Comparison of ENCODE assay signal across 10 mouse cellular contexts in the genomic region with DNA sequence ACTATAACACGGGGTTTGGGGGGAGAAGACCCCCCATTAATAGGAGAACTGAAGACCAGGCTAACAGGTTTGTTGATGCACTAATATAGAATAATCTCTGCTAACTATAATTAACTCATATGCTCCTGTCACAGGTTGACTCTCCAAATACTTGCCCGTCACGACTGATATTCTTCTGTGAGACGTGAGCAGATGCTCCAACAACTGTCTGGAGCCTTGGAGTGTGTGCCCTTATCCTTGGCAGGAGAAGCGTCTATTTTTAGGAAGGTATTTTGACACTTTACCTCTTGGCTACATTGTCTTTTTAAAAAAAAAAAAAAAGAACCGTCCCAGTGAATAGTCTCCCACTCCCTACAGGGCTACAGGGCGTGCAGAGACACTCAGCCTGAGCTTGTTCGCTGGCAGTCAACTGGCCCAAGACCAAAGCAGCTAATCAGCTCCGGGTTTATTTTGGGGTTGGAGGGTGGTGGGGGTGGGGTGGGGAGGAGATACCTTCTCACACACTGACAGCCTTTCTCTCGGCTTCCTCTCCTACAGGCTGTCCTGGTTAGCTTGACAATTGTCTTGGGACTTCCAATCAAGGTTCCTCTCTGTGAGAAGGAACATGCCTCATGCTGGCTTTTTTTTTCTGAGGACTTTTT.
DNase-seq lines count a peak whose midpoint lies in the region; ATAC-seq and TF ChIP-seq lines count a peak whose summit lies in the region.
"Had no signal": no experiment of that assay in that cellular context is flagged by ENCODE, and none has a peak within 500 bp of the region (broad histone marks: within the 10 kb centered on the region; RNA-seq: fewer than 3 reads in every experiment).

No protein-coding gene starts in this region.

- H3K9me3 ChIP-seq in midbrain, postnatal 0 days (ENCODE audit: low read length), result no peaks in the 10 kb centered on the region
- no peaks in the 10 kb centered on the region for H3K9me3 ChIP-seq in midbrain, embryonic 13.5 days
- no peaks in the 10 kb centered on the region for H3K9me3 ChIP-seq in heart, embryonic 13.5 days
- no peaks in the 10 kb centered on the region for H3K9me3 ChIP-seq in stomach, embryonic 16.5 days (replicated peaks; ENCODE audit: control insufficient read depth, low read length)

- DNase-seq in gastrocnemius, postnatal 10 days, result peak; percentile 11
- DNase-seq in gastrocnemius, adult 8-10 months (ENCODE audit: low spot score in 2 of 2), result no peak
- no peak for DNase-seq in midbrain, postnatal 0 days (ENCODE audit: low spot score)
- DNase-seq in B cell, adult 2 months, result no peak
- DNase-seq in right cerebral cortex, postnatal 25 days, result no peak
- DNase-seq: cerebellum, adult 2 months; right cerebral cortex, postnatal 14 days had no signal

- H3K4me3 ChIP-seq in midbrain, postnatal 0 days (ENCODE audit: low read depth, low read length), result no peak overlapping the region
- H3K4me3 ChIP-seq in midbrain, embryonic 13.5 days (replicated peaks), result no peak overlapping the region
- H3K4me3 ChIP-seq in heart, embryonic 13.5 days, result peak overlapping the region; percentile 26
- no peak overlapping the region for H3K4me3 ChIP-seq in stomach, embryonic 16.5 days (replicated peaks; ENCODE audit: low read length)

- no peaks in the 10 kb centered on the region for H3K4me1 ChIP-seq in midbrain, postnatal 0 days (ENCODE audit: insufficient read depth, low read length)
- peaks cover 4% of the 10 kb centered on the region; the same call in 1 of the 2 replicates for H3K4me1 ChIP-seq in midbrain, embryonic 13.5 days (replicated peaks)
- H3K4me1 ChIP-seq in heart, embryonic 13.5 days, result peaks cover 54% of the 10 kb centered on the region
- H3K4me1 ChIP-seq in stomach, embryonic 16.5 days (ENCODE audit: control insufficient read depth, insufficient read depth, low read length), result peaks cover 7% of the 10 kb centered on the region

- no peaks in the 10 kb centered on the region for H3K27me3 ChIP-seq in midbrain, postnatal 0 days (ENCODE audit: insufficient read depth, low read length)
- no peaks in the 10 kb centered on the region for H3K27me3 ChIP-seq in midbrain, embryonic 13.5 days
- no peaks in the 10 kb centered on the region for H3K27me3 ChIP-seq in heart, embryonic 13.5 days (replicated peaks)
- no peaks in the 10 kb centered on the region for H3K27me3 ChIP-seq in stomach, embryonic 16.5 days (ENCODE audit: control insufficient read depth, insufficient read depth, low read length)

- no peak overlapping the region for H3K9ac ChIP-seq in midbrain, postnatal 0 days (replicated peaks; ENCODE audit: low read length, poor library complexity, severe bottlenecking)
- no peak overlapping the region for H3K9ac ChIP-seq in midbrain, embryonic 13.5 days (replicated peaks)
- H3K9ac ChIP-seq in heart, embryonic 13.5 days, result peak overlapping the region; percentile 70
- H3K9ac ChIP-seq in stomach, embryonic 16.5 days (ENCODE audit: low read length), result no peak overlapping the region

- H3K4me2 ChIP-seq in midbrain, postnatal 0 days (ENCODE audit: low read depth, low read length, poor library complexity, severe bottlenecking), result peak overlapping the region; percentile 9; the same call in 1 of the 2 replicates
- no peak overlapping the region for H3K4me2 ChIP-seq in midbrain, embryonic 13.5 days (replicated peaks)
- peak overlapping the region; percentile 62 for H3K4me2 ChIP-seq in heart, embryonic 13.5 days
- H3K4me2 ChIP-seq in stomach, embryonic 16.5 days (ENCODE audit: low read depth, low read length), result peak overlapping the region; percentile 27; the same call in 1 of the 2 replicates

- H3K36me3 ChIP-seq in midbrain, postnatal 0 days (ENCODE audit: insufficient read depth, low read length), result no peaks in the 10 kb centered on the region
- no peaks in the 10 kb centered on the region for H3K36me3 ChIP-seq in midbrain, embryonic 13.5 days
- no peaks in the 10 kb centered on the region for H3K36me3 ChIP-seq in heart, embryonic 13.5 days
- H3K36me3 ChIP-seq in stomach, embryonic 16.5 days (ENCODE audit: control insufficient read depth, insufficient read depth, low read length), result no peaks in the 10 kb centered on the region

- ATAC-seq in midbrain, postnatal 0 days (ENCODE audit: low FRiP score), result no peak
- no peak for ATAC-seq in midbrain, embryonic 13.5 days
- peak; percentile 55; the same call in 1 of the 2 replicates for ATAC-seq in heart, embryonic 13.5 days (ENCODE audit: extremely low read depth, insufficient number of reproducible peaks, low FRiP score, low TSS enrichment)
- no peak for ATAC-seq in stomach, embryonic 16.5 days (ENCODE audit: insufficient read depth, low FRiP score)

- no peak overlapping the region for H3K27ac ChIP-seq in midbrain, postnatal 0 days (ENCODE audit: low read depth, low read length)
- H3K27ac ChIP-seq in midbrain, embryonic 13.5 days, result no peak overlapping the region
- H3K27ac ChIP-seq in heart, embryonic 13.5 days (replicated peaks), result peak overlapping the region; percentile 92
- H3K27ac ChIP-seq in stomach, embryonic 16.5 days (ENCODE audit: low read length), result no peak overlapping the region; the same call in 1 of the 2 replicates

- no peak for TF ChIP-seq CTCF in midbrain, postnatal 0 days (IDR thresholded peaks at IDR 0.05)

- WGBS in midbrain, postnatal 0 days, result 42% methylated on average over 10 of the region's 10 CpGs
- WGBS in midbrain, embryonic 13.5 days, result 36% methylated on average over 10 of the region's 10 CpGs
- 8% methylated on average over 10 of the region's 10 CpGs for WGBS in heart, embryonic 13.5 days
- 31% methylated on average over 10 of the region's 10 CpGs for WGBS in stomach, embryonic 16.5 days
